Mouse (Mus musculus) kidney, adult 11 months (tissue): Measurements from ENCODE around the gene Zfp874a.
A peak's percentile ranks its signal among the peaks of the same experiment; 100 is the strongest.

Experiments
- DNase-seq: peaks from one replicate; pipeline ENCODE4 v3.0.0; 2022

The Zfp874a gene

DNA sequence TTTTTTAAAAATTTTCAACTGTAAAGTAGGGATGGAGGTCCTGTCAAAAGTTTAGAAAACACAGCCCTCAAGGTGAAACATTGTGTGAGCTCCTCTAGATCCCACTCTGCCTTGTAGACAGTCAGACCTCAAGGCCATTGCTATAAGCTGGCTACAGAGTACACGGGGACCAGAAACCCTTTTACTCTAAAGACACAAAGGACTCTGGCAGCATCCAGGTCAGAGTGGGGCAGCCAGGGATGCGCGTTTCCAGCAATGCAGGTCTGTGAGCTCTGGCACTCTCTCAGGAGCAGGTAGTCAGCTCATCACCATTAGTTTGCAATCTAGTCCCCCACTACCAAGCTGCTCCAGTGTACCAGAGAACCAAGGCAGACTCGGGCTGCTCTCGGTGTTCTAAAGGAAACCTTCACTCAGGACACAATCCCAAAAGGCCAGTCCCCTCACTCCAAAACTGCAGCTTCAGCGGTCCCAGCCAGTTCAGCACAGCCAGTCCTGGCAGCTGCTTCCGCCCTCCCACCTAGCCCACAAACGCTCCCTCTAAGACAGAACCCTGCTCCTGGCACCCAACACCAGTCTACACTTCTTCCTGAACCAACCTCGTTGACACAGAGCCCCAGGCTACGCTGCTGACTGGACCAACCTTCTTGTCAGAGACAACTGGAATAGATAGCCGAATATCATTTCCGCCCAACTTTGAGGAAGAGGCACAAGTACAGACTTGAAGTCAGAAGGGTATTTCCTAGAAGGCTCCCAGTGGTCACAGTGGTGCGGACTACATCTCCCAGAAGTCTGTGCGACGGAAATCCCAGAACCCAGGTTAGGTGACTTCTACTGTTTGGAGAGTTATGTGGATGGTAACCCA lies 76.1 kb downstream of the Zfp874a start, which contains the start of the genes Gm28041 and Zfp456:
Gm28041 (minus strand) TSS at position 684 of the 862 bp plus-strand sequence.
Zfp456 (minus strand) TSS at position 761 of the 862 bp plus-strand sequence.
- peak; percentile 80 for DNase-seq
